Mouse (Mus musculus) hindbrain, embryonic 16.5 days (tissue): ENCODE measurements around the gene Olfr784. TPM values are rescaled to one million over a fixed set of nuclear protein-coding genes. Genes with fewer than 3 reads are reported as not detected.
"Not testable (repeated sequence)": the region's sequence is repeated elsewhere in the genome, so short reads cannot be mapped to it uniquely, and the experiment has no call there.

Source experiments
- ATAC-seq: fragments of 200-750 bp; cut with Nextera tagmentation; 2 replicates; pipeline ENCODE4 v1.8.0; 2017; ENCODE audit warnings: moderate TSS enrichment, moderate library complexity
- H3K27ac ChIP-seq: fragments of 300-500 bp; sonication (generic); 2 replicates; pipeline ENCODE4 v1.5.1; 2014; ENCODE audit warnings: low read depth, mild to moderate bottlenecking, control low read depth, low read length, moderate library complexity
- H3K27me3 ChIP-seq: fragments of 300-500 bp; sonication (generic); replicated peaks from 2 replicates; pipeline ENCODE4 v1.6.1; 2014; ENCODE audit warnings: low read length; ENCODE audit not compliant: control insufficient read depth, insufficient read depth
- H3K36me3 ChIP-seq: fragments of 300-500 bp; sonication (generic); 2 replicates; pipeline ENCODE4 v1.6.1; 2014; ENCODE audit warnings: mild to moderate bottlenecking, low read length, moderate library complexity, mixed read lengths; ENCODE audit not compliant: control insufficient read depth, insufficient read depth
- H3K4me1 ChIP-seq: fragments of 300-500 bp; sonication (generic); 2 replicates; pipeline ENCODE4 v1.6.1; 2014; ENCODE audit warnings: low read depth, low read length; ENCODE audit not compliant: control insufficient read depth, insufficient read depth
- H3K4me2 ChIP-seq: fragments of 300-500 bp; sonication (generic); 2 replicates; pipeline ENCODE4 v1.6.1; 2014; ENCODE audit warnings: mild to moderate bottlenecking, low read length, control low read depth, moderate library complexity
- H3K4me3 ChIP-seq: fragments of 300-500 bp; sonication (generic); 2 replicates; pipeline ENCODE4 v1.5.1; 2014; ENCODE audit warnings: mild to moderate bottlenecking, low read length, control low read depth, moderate library complexity
- H3K9ac ChIP-seq: fragments of 300-500 bp; sonication (generic); 2 replicates; pipeline ENCODE4 v1.6.1; 2014; ENCODE audit warnings: low read depth, mild to moderate bottlenecking, control low read depth, low read length, moderate library complexity
- H3K9me3 ChIP-seq: fragments of 300-500 bp; sonication (generic); 2 replicates; pipeline ENCODE4 v1.6.1; 2014; ENCODE audit warnings: mild to moderate bottlenecking, low read length, moderate library complexity; ENCODE audit not compliant: control insufficient read depth
- WGBS: fragments of 180-500 bp; shearing (Covaris S2); extraction: QIAGEN DNeasy Blood & Tissue Kit; methylation state at CpG from one replicate; pipeline ENCODE4 v1.1.7; 2014; 5-methylcytosine and 5-hydroxymethylcytosine counted together
- polyA plus RNA-seq: library from polyadenylated mRNA; unstranded; fragments of >200 nt; fragmentation: Nextera tagmentation; extraction: Ambion mirVana; gene quantifications from 2 replicates; pipeline ENCODE4 v1.2.1, GENCODE M21; 2015

Gene Olfr784
- 0.07 and 0.15 TPM in 2 replicates for polyA plus RNA-seq

DNA sequence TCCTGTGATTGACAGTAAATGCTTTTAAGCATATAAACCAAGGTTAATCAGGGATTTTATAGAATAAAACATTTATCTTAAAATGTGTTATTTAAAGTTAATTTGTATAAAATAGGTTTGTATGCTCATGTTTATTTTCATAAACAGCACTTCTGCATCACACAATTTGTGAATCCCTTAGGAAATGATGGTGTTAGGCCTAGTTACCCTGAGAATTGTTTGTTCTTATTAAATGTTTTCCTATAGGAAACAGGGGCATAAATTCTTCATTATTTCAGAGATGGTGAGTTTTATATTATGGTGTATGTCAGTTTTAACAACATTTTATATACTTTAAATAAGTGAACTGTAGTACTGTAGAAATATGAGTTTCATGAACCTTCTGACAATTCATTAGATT lies at the start of gene Olfr784:
Gene Olfr784, plus strand, starts transcription at position 301 of the 400 bp plus-strand sequence.
- H3K9me3 ChIP-seq, result no peaks in the 10 kb centered on the region
- H3K4me3 ChIP-seq, result no peak within 1 kb of the TSS
- no peak within 1 kb of the TSS for H3K4me2 ChIP-seq
- H3K27ac ChIP-seq, result no peak within 1 kb of the TSS
- H3K36me3 ChIP-seq, result no peaks in the 10 kb centered on the region
- no peaks in the 10 kb centered on the region for H3K27me3 ChIP-seq
- no peak within 1 kb of the TSS for H3K9ac ChIP-seq
- no peak for ATAC-seq
- no peaks in the 10 kb centered on the region for H3K4me1 ChIP-seq

DNA sequence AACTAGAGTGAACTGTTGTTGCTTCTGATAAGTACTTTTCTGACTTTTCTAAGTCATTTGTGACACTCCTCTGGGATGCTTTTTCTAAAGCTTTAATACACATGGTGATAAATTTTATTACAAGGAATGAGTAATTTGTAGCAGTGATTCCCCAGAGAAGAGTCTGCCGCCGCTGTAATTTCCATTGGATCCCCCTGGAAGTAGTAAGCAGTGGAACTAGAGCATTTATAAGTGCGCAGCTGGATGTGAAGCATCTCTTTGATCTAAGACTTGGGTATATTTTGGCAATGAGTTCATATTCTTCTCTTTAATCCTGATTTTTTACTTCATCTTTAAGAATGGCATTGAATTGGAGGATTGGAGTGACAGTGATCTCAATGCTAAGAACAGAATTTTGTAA lies 35.3 kb upstream of the Olfr784 start, which contains the start of gene Olfr782:
Gene Olfr782, plus strand, starts transcription at position 301 of the 400 bp plus-strand sequence.
- ATAC-seq, result no peak
- no peak within 1 kb of the TSS for H3K9ac ChIP-seq
- WGBS, result 75% methylated on average over 3 of the region's 3 CpGs

GRCm38 (mm10) chr10:129352475-129352874 lies 31.4 kb upstream of the Olfr784 start:
- not testable (repeated sequence) for H3K4me3 ChIP-seq, H3K27ac ChIP-seq, H3K9me3 ChIP-seq, H3K4me1 ChIP-seq, H3K4me2 ChIP-seq, H3K36me3 ChIP-seq, H3K9ac ChIP-seq, ATAC-seq, H3K27me3 ChIP-seq
- WGBS, result 81% methylated on average over 2 of the region's 2 CpGs

More for the DNA sequence above, 35.3 kb upstream of the Olfr784 start, which contains the start of gene Olfr782:
- Histone ChIP-seq H3K9me3 (no peaks in the 10 kb centered on the region), H3K27ac (no peak within 1 kb of the TSS), H3K4me2 (no peak within 1 kb of the TSS), H3K36me3 (no peaks in the 10 kb centered on the region), H3K27me3 (no peaks in the 10 kb centered on the region), H3K4me1 (no peaks in the 10 kb centered on the region), H3K4me3 (no peak within 1 kb of the TSS)

DNA sequence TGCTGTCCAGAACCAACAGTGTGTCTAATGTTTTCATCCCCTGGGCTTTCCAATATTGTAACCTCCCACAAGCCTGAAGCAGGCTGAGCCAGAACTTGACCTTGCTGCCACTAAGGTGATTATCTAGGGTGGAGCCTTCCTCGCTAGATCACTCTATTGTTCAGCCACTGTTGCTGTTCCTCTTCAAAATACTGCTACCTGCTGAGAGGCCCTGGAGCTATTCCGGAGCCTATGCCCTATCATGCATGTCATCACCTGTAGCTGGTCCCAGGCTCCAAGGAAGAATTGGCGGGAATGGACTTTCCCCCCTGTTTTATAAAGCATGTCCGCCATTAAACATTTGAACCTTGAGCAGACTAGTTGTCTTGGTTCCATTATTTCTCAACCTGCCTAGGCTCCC lies 27.4 kb upstream of the Olfr784 start:
- not testable (repeated sequence) for H3K9me3 ChIP-seq, H3K4me1 ChIP-seq, H3K36me3 ChIP-seq, H3K9ac ChIP-seq, H3K27ac ChIP-seq, H3K27me3 ChIP-seq, H3K4me3 ChIP-seq, H3K4me2 ChIP-seq, ATAC-seq
- WGBS, result 90% methylated on average over 4 of the region's 4 CpGs

GRCm38 (mm10) chr10:129357307-129357706 lies 26.6 kb upstream of the Olfr784 start:
- Histone ChIP-seq H3K27me3 (no peaks in the 10 kb centered on the region), H3K27ac (no peak overlapping the region), H3K4me3 (no peak overlapping the region), H3K4me1 (no peaks in the 10 kb centered on the region), H3K9me3 (no peaks in the 10 kb centered on the region; the same call in 1 of the 2 replicates), H3K36me3 (no peaks in the 10 kb centered on the region), H3K9ac (no peak overlapping the region), H3K4me2 (no peak overlapping the region)
- 81% methylated on average over 5 of the region's 5 CpGs for whole genome bisulfite sequencing
- ATAC-seq, result no peak

- ATAC-seq, H3K9me3 ChIP-seq, H3K27ac ChIP-seq, H3K27me3 ChIP-seq, H3K36me3 ChIP-seq, H3K4me1 ChIP-seq, H3K4me2 ChIP-seq, H3K4me3 ChIP-seq, H3K9ac ChIP-seq: not testable (repeated sequence)
- 86% methylated on average over 5 of the region's 5 CpGs for WGBS
These were observed 9.8 kb upstream of the Olfr784 start for GRCm38 (mm10) chr10:129374051-129374450.

DNA sequence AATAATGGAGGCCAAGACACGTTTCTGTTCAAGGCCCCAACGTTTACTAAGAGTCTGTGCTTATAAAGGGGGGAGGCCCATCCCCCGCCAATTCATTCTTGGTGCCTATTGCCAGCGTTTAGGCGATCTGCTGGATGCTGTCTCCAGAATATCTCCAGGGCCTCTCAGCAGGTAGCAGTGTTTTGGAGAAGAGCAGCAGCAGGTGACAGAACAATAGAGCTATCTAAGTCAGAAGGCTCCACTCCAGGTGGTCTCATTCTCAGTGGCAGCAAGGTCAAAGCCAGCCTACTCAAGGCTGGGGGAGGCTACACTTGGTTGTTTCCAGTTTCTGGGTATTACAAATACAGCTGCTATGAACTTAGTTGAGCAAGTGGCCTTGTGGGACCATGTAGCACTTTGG lies 17.0 kb downstream of the Olfr784 start:
- ATAC-seq, result no peak
- Histone ChIP-seq H3K9me3 (no peaks in the 10 kb centered on the region), H3K27me3 (no peaks in the 10 kb centered on the region), H3K36me3 (no peaks in the 10 kb centered on the region), H3K4me1 (no peaks in the 10 kb centered on the region), H3K27ac (no peak overlapping the region), H3K4me2 (no peak overlapping the region), H3K4me3 (no peak overlapping the region), H3K9ac (no peak overlapping the region)
- WGBS, result 41% methylated on average over 5 of the region's 5 CpGs

GRCm38 (mm10) chr10:129405126-129405525 lies 21.2 kb downstream of the Olfr784 start, which contains the start of gene Olfr785:
Gene Olfr785, plus strand, starts transcription at chr10:129405426.
- 79% methylated on average over 2 of the region's 2 CpGs for WGBS
- Histone ChIP-seq H3K27me3 (no peaks in the 10 kb centered on the region), H3K36me3 (no peaks in the 10 kb centered on the region), H3K9me3 (no peaks in the 10 kb centered on the region), H3K27ac (no peak within 1 kb of the TSS), H3K4me2 (no peak within 1 kb of the TSS), H3K4me1 (no peaks in the 10 kb centered on the region), H3K4me3 (no peak within 1 kb of the TSS), H3K9ac (no peak within 1 kb of the TSS)
- no peak for ATAC-seq

DNA sequence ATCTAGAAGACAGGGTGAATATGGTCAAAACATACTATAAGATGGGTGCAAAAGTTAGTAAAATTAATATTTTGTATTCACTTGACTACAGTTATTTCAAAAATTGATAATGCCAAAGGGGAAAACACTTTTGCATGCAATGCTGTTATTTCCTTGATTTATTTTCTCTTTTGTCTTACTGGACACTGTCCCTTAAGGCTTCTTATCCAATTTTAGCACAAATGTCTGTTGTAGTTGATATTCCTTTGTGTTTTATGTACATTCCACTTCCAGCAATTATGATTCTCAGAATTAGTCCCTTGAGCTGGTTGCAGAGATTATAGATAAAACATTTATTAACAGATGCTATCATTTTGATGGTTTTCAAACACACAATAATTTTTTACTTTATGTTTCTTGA lies 43.1 kb downstream of the Olfr784 start, which contains the start of gene Olfr786:
Gene Olfr786, plus strand, starts transcription at position 301 of the 400 bp plus-strand sequence.
- H3K27ac ChIP-seq, result no peak within 1 kb of the TSS
- ATAC-seq, result no peak

More for the DNA sequence above, 43.1 kb downstream of the Olfr784 start, which contains the start of gene Olfr786:
- H3K4me1 ChIP-seq, result no peaks in the 10 kb centered on the region
- H3K4me2 ChIP-seq, result no peak within 1 kb of the TSS
- H3K36me3 ChIP-seq, result no peaks in the 10 kb centered on the region
- H3K9me3 ChIP-seq, result no peaks in the 10 kb centered on the region
- no peak within 1 kb of the TSS for H3K4me3 ChIP-seq
- no peaks in the 10 kb centered on the region for H3K27me3 ChIP-seq
- no peak within 1 kb of the TSS for H3K9ac ChIP-seq
